Mouse (Mus musculus): ENCODE measurements around the gene Megf8. TPM values are rescaled to one million over a fixed set of nuclear protein-coding genes. Genes with fewer than 3 reads are reported as not detected.

Megf8 gene
- total and polyA plus RNA-seq, 2 experiments from 2014 or later, result 15.6 to 103 TPM

GRCm38 (mm10) chr7:25273259-25274241 lies 43.4 kb upstream of the Megf8 start:
- Histone ChIP-seq H3K36me3 (ENCODE audit: insufficient read depth, low read length) (peaks cover 45% of the 10 kb centered on the region), H3K4me1 (ENCODE audit: insufficient read depth, low read length) (peaks cover 13% of the 10 kb centered on the region; the same call in 1 of the 2 replicates), H3K27me3 (ENCODE audit: insufficient read depth, low read length) (no peaks in the 10 kb centered on the region), H3K4me2 (ENCODE audit: low read depth, low read length, poor library complexity, severe bottlenecking) (no peak overlapping the region), H3K9me3 (ENCODE audit: low read length) (no peaks in the 10 kb centered on the region), H3K4me3 (ENCODE audit: low read depth, low read length) (no peak overlapping the region), H3K27ac (ENCODE audit: low read depth, low read length) (no peak overlapping the region), H3K9ac (replicated peaks; ENCODE audit: low read length, poor library complexity, severe bottlenecking) (no peak overlapping the region)
- no peak for DNase-seq (ENCODE audit: low spot score)
- 93% methylated on average over 22 of the region's 22 CpGs for WGBS
- TF ChIP-seq CTCF (IDR thresholded peaks at IDR 0.05), result no peak
- ATAC-seq (ENCODE audit: low FRiP score), result no peak

- no peak for ATAC-seq (ENCODE audit: low FRiP score)
- Histone ChIP-seq H3K4me2 (ENCODE audit: low read depth, low read length, poor library complexity, severe bottlenecking) (no peak overlapping the region), H3K9ac (replicated peaks; ENCODE audit: low read length, poor library complexity, severe bottlenecking) (no peak overlapping the region), H3K4me1 (ENCODE audit: insufficient read depth, low read length) (peaks cover 16% of the 10 kb centered on the region; the same call in 1 of the 2 replicates), H3K27me3 (ENCODE audit: insufficient read depth, low read length) (no peaks in the 10 kb centered on the region), H3K27ac (ENCODE audit: low read depth, low read length) (no peak overlapping the region), H3K36me3 (ENCODE audit: insufficient read depth, low read length) (peaks cover 45% of the 10 kb centered on the region), H3K4me3 (ENCODE audit: low read depth, low read length) (no peak overlapping the region), H3K9me3 (ENCODE audit: low read length) (no peaks in the 10 kb centered on the region)
- no peak for DNase-seq (ENCODE audit: low spot score)
- WGBS, result 59% methylated on average over 5 of the region's 5 CpGs
- TF ChIP-seq CTCF (IDR thresholded peaks at IDR 0.05), result no peak
Measured at GRCm38 (mm10) chr7:25274571-25274970, 42.4 kb upstream of the Megf8 start.

GRCm38 (mm10) chr7:25274996-25275395 lies 42.0 kb upstream of the Megf8 start:
- no peak overlapping the region for H3K9ac ChIP-seq (replicated peaks; ENCODE audit: low read length, poor library complexity, severe bottlenecking)
- no peak overlapping the region for H3K27ac ChIP-seq (ENCODE audit: low read depth, low read length)
- ATAC-seq (ENCODE audit: low FRiP score), result no peak
- H3K36me3 ChIP-seq (ENCODE audit: insufficient read depth, low read length), result peaks cover 45% of the 10 kb centered on the region
- WGBS, result 91% methylated on average over 3 of the region's 3 CpGs
- no peaks in the 10 kb centered on the region for H3K9me3 ChIP-seq (ENCODE audit: low read length)
- H3K4me1 ChIP-seq (ENCODE audit: insufficient read depth, low read length), result peaks cover 18% of the 10 kb centered on the region; the same call in 1 of the 2 replicates
- H3K27me3 ChIP-seq (ENCODE audit: insufficient read depth, low read length), result no peaks in the 10 kb centered on the region
- no peak for TF ChIP-seq CTCF (IDR thresholded peaks at IDR 0.05)
- H3K4me3 ChIP-seq (ENCODE audit: low read depth, low read length), result no peak overlapping the region
- no peak for DNase-seq (ENCODE audit: low spot score)
- no peak overlapping the region for H3K4me2 ChIP-seq (ENCODE audit: low read depth, low read length, poor library complexity, severe bottlenecking)

- H3K4me3 ChIP-seq (ENCODE audit: low read depth, low read length), result no peak overlapping the region
- no peak overlapping the region for H3K4me2 ChIP-seq (ENCODE audit: low read depth, low read length, poor library complexity, severe bottlenecking)
- peaks cover 45% of the 10 kb centered on the region for H3K36me3 ChIP-seq (ENCODE audit: insufficient read depth, low read length)
- ATAC-seq (ENCODE audit: low FRiP score) (no peak), DNase-seq (ENCODE audit: low spot score) (no peak)
- H3K27me3 ChIP-seq (ENCODE audit: insufficient read depth, low read length), result no peaks in the 10 kb centered on the region
- H3K9me3 ChIP-seq (ENCODE audit: low read length), result no peaks in the 10 kb centered on the region
- TF ChIP-seq CTCF (IDR thresholded peaks at IDR 0.05), result no peak
- 53% methylated on average over 9 of the region's 9 CpGs for WGBS
- peaks cover 21% of the 10 kb centered on the region for H3K4me1 ChIP-seq (ENCODE audit: insufficient read depth, low read length)
- H3K9ac ChIP-seq (replicated peaks; ENCODE audit: low read length, poor library complexity, severe bottlenecking), result peak overlapping the region; percentile 46
- no peak overlapping the region for H3K27ac ChIP-seq (ENCODE audit: low read depth, low read length)
Measured at GRCm38 (mm10) chr7:25275555-25276298, 41.2 kb upstream of the Megf8 start.

GRCm38 (mm10) chr7:25277405-25277804 lies 39.6 kb upstream of the Megf8 start:
- Histone ChIP-seq H3K4me3 (ENCODE audit: low read depth, low read length) (peak overlapping the region; percentile 65; the same call in 1 of the 2 replicates), H3K27ac (ENCODE audit: low read depth, low read length) (peak overlapping the region; percentile 38; the same call in 1 of the 2 replicates)
- no peak for ATAC-seq (ENCODE audit: low FRiP score)

More at GRCm38 (mm10) chr7:25277405-25277804, 39.6 kb upstream of the Megf8 start:
- H3K27me3 ChIP-seq (ENCODE audit: insufficient read depth, low read length), result no peaks in the 10 kb centered on the region
- no peak for TF ChIP-seq CTCF (IDR thresholded peaks at IDR 0.05)
- peak overlapping the region; percentile 89 for H3K4me2 ChIP-seq (ENCODE audit: low read depth, low read length, poor library complexity, severe bottlenecking)
- peaks cover 29% of the 10 kb centered on the region; the same call in 1 of the 2 replicates for H3K36me3 ChIP-seq (ENCODE audit: insufficient read depth, low read length)
- H3K4me1 ChIP-seq (ENCODE audit: insufficient read depth, low read length), result peaks cover 26% of the 10 kb centered on the region
- no peak for DNase-seq (ENCODE audit: low spot score)
- no peaks in the 10 kb centered on the region for H3K9me3 ChIP-seq (ENCODE audit: low read length)
- 90% methylated on average over 4 of the region's 4 CpGs for WGBS
- H3K9ac ChIP-seq (replicated peaks; ENCODE audit: low read length, poor library complexity, severe bottlenecking), result no peak overlapping the region
